Mouse (Mus musculus): Measurements from ENCODE around the gene 4930563M21Rik. TPM values are rescaled to one million over a fixed set of nuclear protein-coding genes. Genes with fewer than 3 reads are reported as not detected.

Gene 4930563M21Rik
- not detected in 2 replicates for polyA plus RNA-seq (2015; fragmentation: Nextera tagmentation; extraction: Ambion mirVana)

DNA sequence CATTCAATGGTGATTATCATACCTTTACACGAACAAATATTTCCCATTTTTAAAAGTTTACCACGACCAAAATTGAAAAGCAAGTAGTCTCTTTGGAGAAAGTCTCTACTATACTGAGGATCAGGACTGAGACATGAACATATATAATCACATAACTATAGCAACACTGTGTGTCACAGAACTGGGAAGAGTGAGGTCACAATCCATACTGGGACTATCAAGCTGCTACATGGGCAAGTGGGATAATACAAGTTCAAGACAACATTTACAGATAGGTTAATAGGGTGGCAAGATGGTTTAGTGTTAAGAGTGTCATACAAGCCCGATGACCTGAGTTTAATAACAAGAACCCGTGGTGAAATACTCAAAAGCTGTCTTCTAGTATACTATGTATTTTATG is at the start of gene 4930563M21Rik:
4930563M21Rik (minus strand) TSS at position 101 of the 400 bp plus-strand sequence.

DNA sequence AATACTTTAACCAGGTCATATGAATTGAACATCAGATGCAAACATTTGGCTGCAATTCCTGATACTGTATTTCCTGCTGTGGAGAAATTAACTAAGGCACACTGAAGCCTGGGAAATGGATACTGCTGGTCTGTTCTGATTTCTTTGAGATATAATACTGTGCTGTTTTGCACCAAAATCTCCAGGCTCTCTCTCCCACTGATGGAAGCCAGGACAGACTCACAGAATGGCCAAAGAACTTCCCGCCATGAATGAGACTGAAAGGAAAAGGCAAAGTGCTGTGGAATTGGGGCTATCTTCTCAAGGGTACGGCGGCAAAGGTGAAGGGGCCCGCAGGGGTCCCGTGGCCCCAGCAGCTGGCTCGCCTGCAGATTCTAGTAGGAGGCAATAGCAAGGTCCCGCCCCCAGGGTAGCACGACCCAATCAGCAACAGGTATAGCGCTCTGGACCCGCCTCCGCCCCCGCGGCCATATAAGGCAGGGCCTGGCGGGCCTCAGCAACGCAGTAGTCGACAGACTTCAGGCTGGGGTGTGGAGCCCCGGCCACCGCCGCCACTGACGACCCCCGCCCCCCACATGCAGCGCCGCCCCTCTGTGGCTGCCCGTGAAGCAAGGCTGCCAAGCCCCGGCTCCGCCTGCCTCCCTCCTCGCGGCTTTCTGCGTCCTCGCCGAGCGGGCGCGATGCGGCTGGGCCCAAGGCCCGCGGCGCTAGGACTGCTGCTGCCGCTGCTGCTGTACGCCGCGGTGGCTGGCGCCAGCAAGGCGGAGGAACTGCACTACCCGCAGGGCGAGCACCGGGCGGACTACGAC is 31.2 kb upstream of the 4930563M21Rik start, which contains the start of gene Rcn2:
Rcn2 (plus strand) TSS at position 474 of the 809 bp plus-strand sequence.

DNA sequence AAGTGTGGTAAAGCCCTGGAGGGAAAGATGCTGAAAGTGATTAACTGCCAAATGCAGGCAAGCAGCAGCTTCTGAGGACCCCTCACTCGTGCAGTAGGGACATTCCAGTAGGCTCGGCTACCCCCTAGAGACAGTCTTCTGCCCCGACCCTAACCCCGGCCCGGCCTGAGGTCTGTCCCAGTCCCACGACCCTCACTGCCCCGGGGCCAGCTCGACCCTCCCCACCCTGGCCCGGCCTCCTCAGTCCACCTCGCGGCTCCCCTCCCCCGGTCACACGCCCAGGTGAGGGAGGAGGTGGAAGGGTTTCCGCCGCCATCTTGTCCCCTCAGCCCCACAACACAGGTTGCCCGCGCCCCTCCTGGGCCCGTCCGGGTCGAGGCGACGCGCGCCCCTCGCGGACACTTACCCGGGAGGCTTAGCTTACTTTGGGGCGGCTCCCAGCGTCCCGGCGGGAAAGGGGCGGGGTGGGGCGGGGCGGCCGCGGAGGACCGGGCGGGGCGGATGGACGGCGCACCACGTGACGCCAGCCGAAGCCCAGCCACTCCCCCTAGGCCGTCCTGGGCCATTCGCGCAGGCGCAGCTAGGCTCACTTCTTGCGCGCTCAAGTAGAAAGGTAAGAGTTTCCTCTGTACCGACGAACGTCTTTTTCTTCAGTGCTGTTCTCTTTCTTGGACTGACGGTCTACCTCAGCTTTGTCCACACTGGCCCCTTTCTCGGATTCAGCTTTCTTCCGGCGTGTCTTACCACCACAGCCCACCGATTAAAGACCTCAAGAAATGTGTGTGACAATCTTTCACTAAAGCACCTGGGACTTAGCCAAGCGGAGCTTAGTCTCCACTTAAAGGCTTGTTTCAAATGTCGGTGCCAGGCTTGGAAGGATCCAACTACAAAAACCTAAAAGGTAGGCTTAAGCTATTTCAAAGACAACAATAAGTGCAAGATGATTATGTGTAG is 72.4 kb downstream of the 4930563M21Rik start, which contains the start of gene Scaper:
Scaper (minus strand) TSS at position 456 of the 954 bp plus-strand sequence.

Other genes with a start within 250 kb of the 4930563M21Rik start
- 6.2 and 6.7 TPM in 2 replicates for gene Scaper, start 72.4 kb downstream of the 4930563M21Rik start, polyA plus RNA-seq (2015; fragmentation: Nextera tagmentation; extraction: Ambion mirVana)
- gene Rcn2, start 31.3 kb upstream of the 4930563M21Rik start, polyA plus RNA-seq (2015; fragmentation: Nextera tagmentation; extraction: Ambion mirVana): 94.0 and 104 TPM in 2 replicates
- gene Pstpip1, start 79.4 kb upstream of the 4930563M21Rik start, polyA plus RNA-seq (2015; fragmentation: Nextera tagmentation; extraction: Ambion mirVana): 1.7 and 2.8 TPM in 2 replicates
- 476 and 514 TPM in 2 replicates for gene Tspan3, start 154.9 kb upstream of the 4930563M21Rik start, polyA plus RNA-seq (2015; fragmentation: Nextera tagmentation; extraction: Ambion mirVana)